Mouse (Mus musculus) regulatory T cell (primary cell): ENCODE results near the gene Olfr120.
"Not testable (repeated sequence)": the region's sequence is repeated elsewhere in the genome, so short reads cannot be mapped to it uniquely, and the experiment has no call there.

Experiments
- in situ Hi-C: fragments of 300-600 bp; cut with MboI, MseI; formaldehyde crosslinking; loops from one replicate; pipeline ENCODE4 v1.15.1; 2025; ENCODE audit warnings: high pct_unique_total_duplicates

The Olfr120 gene

GRCm38 (mm10) chr17:37721508-37721907 lies at the start of gene Olfr120:
Gene Olfr120, plus strand, starts transcription at chr17:37721808.
- in situ Hi-C loops: no loop called here

GRCm38 (mm10) chr17:37696264-37696663 lies 25.3 kb upstream of the Olfr120 start, which contains the start of gene Olfr119:
Gene Olfr119, plus strand, starts transcription at chr17:37696564.
- in situ Hi-C loops: not testable (repeated sequence)

- in situ Hi-C loops: no loop called here
Measured at GRCm38 (mm10) chr17:37738070-37738469, 16.5 kb downstream of the Olfr120 start.

DNA sequence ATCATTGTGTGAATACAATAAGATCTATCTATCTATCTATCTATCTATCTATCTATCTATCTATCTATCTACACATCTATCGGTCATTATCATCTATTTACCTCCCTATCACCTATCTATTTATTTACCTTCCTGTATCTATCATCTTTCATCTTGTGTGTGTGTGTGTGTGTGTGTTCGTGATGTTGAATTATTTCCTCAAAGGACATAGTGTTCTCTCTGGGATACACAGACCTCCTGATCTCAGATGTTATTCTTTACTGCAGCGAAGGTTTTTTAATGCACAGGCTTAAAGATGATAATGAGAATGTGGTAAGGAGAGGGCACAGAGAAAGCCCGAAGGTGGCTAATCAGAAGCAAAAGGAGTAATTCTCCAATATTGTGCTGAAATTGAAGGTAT lies 46.7 kb downstream of the Olfr120 start, which contains the start of gene Olfr122:
Gene Olfr122 (plus strand): TSS at position 301 of the 400 bp plus-strand sequence.
- in situ Hi-C loops: no loop called here
